Mouse (Mus musculus) MEL (cell line): ENCODE results near the gene Adamts18. TPM values are rescaled to one million over a fixed set of nuclear protein-coding genes. Genes with fewer than 3 reads are reported as not detected.
A peak's percentile ranks its signal among the peaks of the same experiment; 100 is the strongest.

ENCODE experiments used
- DNase-seq: peaks from one replicate; pipeline ENCODE4 v3.0.0; 2011; ENCODE audit warnings: low read depth, low spot score
- H3K27ac ChIP-seq: 2 replicates; pipeline ENCODE4 v1.5.1; 2012; ENCODE audit warnings: low read depth, mild to moderate bottlenecking, control low read depth, low read length, moderate library complexity; ENCODE audit not compliant: control insufficient read depth
- H3K27me3 ChIP-seq, 2 experiments: fragments of 150-350 bp in 1 of 2; sonication (generic) in 1 of 2; 2 replicates each; pipeline ENCODE4 v1.6.1; 2012; ENCODE audit warnings: low read length in 2 of 2, mild to moderate bottlenecking in 2 of 2, improper control_type of control experiment in 1 of 2, moderate library complexity in 1 of 2; ENCODE audit not compliant: insufficient read depth in 2 of 2, control insufficient read depth in 1 of 2
- H3K36me3 ChIP-seq, 2 experiments: 2 replicates each; pipeline ENCODE4 v1.6.1; 2012 to 2014; ENCODE audit warnings: low read length in 2 of 2, improper control_type of control experiment in 1 of 2, inconsistent platforms in 1 of 2, mild to moderate bottlenecking in 1 of 2; ENCODE audit not compliant: insufficient read depth in 2 of 2, control insufficient read depth in 1 of 2
- H3K4me1 ChIP-seq, 2 experiments: fragments of 150-350 bp in 1 of 2; sonication (generic) in 1 of 2; 2 replicates each; pipeline ENCODE4 v1.6.1; 2012; ENCODE audit warnings: low read length in 2 of 2, improper control_type of control experiment in 1 of 2, mild to moderate bottlenecking in 1 of 2; ENCODE audit not compliant: insufficient read depth in 2 of 2, control insufficient read depth in 1 of 2
- H3K4me3 ChIP-seq, 2 experiments: fragments of 150-350 bp in 1 of 2; sonication (generic) in 1 of 2; 2 replicates each; pipeline ENCODE4 v1.5.1; 2012; ENCODE audit warnings: low read depth in 2 of 2, low read length in 2 of 2, mild to moderate bottlenecking in 2 of 2, moderate library complexity in 2 of 2, control low read depth in 1 of 2, improper control_type of control experiment in 1 of 2; ENCODE audit not compliant: control insufficient read depth in 1 of 2, insufficient read depth in 1 of 2
- H3K79me2 ChIP-seq: 2 replicates; pipeline ENCODE4 v1.6.1; 2012; ENCODE audit warnings: mild to moderate bottlenecking, low read length, moderate library complexity; ENCODE audit not compliant: control insufficient read depth, poor library complexity, insufficient read depth
- H3K9ac ChIP-seq: 2 replicates; pipeline ENCODE4 v1.6.1; 2012; ENCODE audit warnings: low read depth, mild to moderate bottlenecking, control low read depth, low read length, moderate library complexity; ENCODE audit not compliant: control insufficient read depth, poor library complexity, severe bottlenecking
- H3K9me3 ChIP-seq: fragments of 150-350 bp; sonication (generic); replicated peaks from 2 replicates; pipeline ENCODE4 v1.6.1; 2012; ENCODE audit warnings: mild to moderate bottlenecking, low read length, improper control_type of control experiment, moderate library complexity; ENCODE audit not compliant: insufficient read depth
- BHLHE40 ChIP-seq: IDR thresholded peaks from 2 replicates; pipeline ENCODE4 v1.6.1; 2012; ENCODE audit warnings: low read depth, mild to moderate bottlenecking, inconsistent platforms, low read length, improper control_type of control experiment, borderline replicate concordance
- CHD2 ChIP-seq: IDR thresholded peaks from 2 replicates; pipeline ENCODE4 v1.6.1; 2011; ENCODE audit warnings: low read length, improper control_type of control experiment
- CTCF ChIP-seq, 3 experiments: IDR thresholded peaks in 2 of 3; conservative IDR thresholded peaks in 1 of 3; 2 replicates each; pipeline ENCODE4 v1.5.1; 2011 to 2012; ENCODE audit warnings: low read length in 3 of 3, low read depth in 2 of 3, mild to moderate bottlenecking in 2 of 3, improper control_type of control experiment in 1 of 3, inconsistent platforms in 1 of 3, mixed read lengths in 1 of 3, moderate library complexity in 1 of 3; ENCODE audit not compliant: control insufficient read depth in 1 of 3, insufficient read depth in 1 of 3, poor library complexity in 1 of 3, severe bottlenecking in 1 of 3
- E2F4 ChIP-seq: IDR thresholded peaks from 2 replicates; pipeline ENCODE4 v1.6.1; 2011; ENCODE audit warnings: low read depth, low read length, improper control_type of control experiment, borderline replicate concordance
- ELF1 ChIP-seq: IDR thresholded peaks from 2 replicates; pipeline ENCODE4 v1.6.1; 2014; ENCODE audit warnings: low read depth, mild to moderate bottlenecking, inconsistent platforms, low read length, improper control_type of control experiment, moderate library complexity
- EP300 ChIP-seq, 2 experiments: IDR thresholded peaks; 2 replicates each; pipeline ENCODE4 v1.6.1; 2011; ENCODE audit warnings: improper control_type of control experiment in 2 of 2, low read length in 2 of 2, low read depth in 1 of 2, mild to moderate bottlenecking in 1 of 2
- ETS1 ChIP-seq: IDR thresholded peaks from 2 replicates; pipeline ENCODE4 v1.6.1; 2012; ENCODE audit warnings: low read depth, mild to moderate bottlenecking, inconsistent platforms, low read length, improper control_type of control experiment, moderate library complexity
- GABPA ChIP-seq: IDR thresholded peaks from 2 replicates; pipeline ENCODE4 v1.6.1; 2012; ENCODE audit warnings: low read depth, mild to moderate bottlenecking, inconsistent platforms, low read length, improper control_type of control experiment, moderate library complexity
- HCFC1 ChIP-seq: IDR thresholded peaks from 2 replicates; pipeline ENCODE4 v1.6.1; 2012; ENCODE audit warnings: low read depth, mild to moderate bottlenecking, inconsistent platforms, low read length, improper control_type of control experiment, moderate library complexity
- JUND ChIP-seq: IDR thresholded peaks from 2 replicates; pipeline ENCODE4 v1.6.1; 2011; ENCODE audit warnings: low read depth, mild to moderate bottlenecking, improper control_type of control experiment, low read length
- KAT2A ChIP-seq: conservative IDR thresholded peaks from 2 replicates; pipeline ENCODE4 v1.6.1; 2012; ENCODE audit warnings: low read depth, low read length, improper control_type of control experiment, inconsistent platforms
- MAFK ChIP-seq: IDR thresholded peaks from 2 replicates; pipeline ENCODE4 v1.6.1; 2011; ENCODE audit warnings: low read depth, mild to moderate bottlenecking, low read length, improper control_type of control experiment, borderline replicate concordance
- MAZ ChIP-seq: IDR thresholded peaks from 2 replicates; pipeline ENCODE4 v1.6.1; 2012; ENCODE audit warnings: low read depth, mild to moderate bottlenecking, inconsistent platforms, low read length, improper control_type of control experiment
- MXI1 ChIP-seq: IDR thresholded peaks from 2 replicates; pipeline ENCODE4 v1.6.1; 2011; ENCODE audit warnings: mild to moderate bottlenecking, low read depth, low read length, improper control_type of control experiment
- MYB ChIP-seq: IDR thresholded peaks from 2 replicates; pipeline ENCODE4 v1.6.1; 2011; ENCODE audit warnings: mild to moderate bottlenecking, low read depth, low read length, improper control_type of control experiment
- MYC ChIP-seq: IDR thresholded peaks from 2 replicates; pipeline ENCODE4 v1.6.1; 2011; ENCODE audit warnings: low read depth, mild to moderate bottlenecking, low read length, improper control_type of control experiment, moderate library complexity
- NELFE ChIP-seq: IDR thresholded peaks from 2 replicates; pipeline ENCODE4 v1.6.1; 2011; ENCODE audit warnings: low read depth, low read length, improper control_type of control experiment
- NRF1 ChIP-seq: IDR thresholded peaks from 2 replicates; pipeline ENCODE4 v1.6.1; 2014; ENCODE audit warnings: low read depth, mild to moderate bottlenecking, inconsistent platforms, low read length, improper control_type of control experiment, moderate library complexity; ENCODE audit not compliant: poor library complexity, insufficient read depth, severe bottlenecking
- POLR2A ChIP-seq, 2 experiments: IDR thresholded peaks; 2 replicates each; pipeline ENCODE4 v1.6.1; 2011 to 2012; ENCODE audit warnings: low read length in 2 of 2, mild to moderate bottlenecking in 2 of 2, control low read depth in 1 of 2, improper control_type of control experiment in 1 of 2, low read depth in 1 of 2, moderate library complexity in 1 of 2; ENCODE audit not compliant: control insufficient read depth in 1 of 2, insufficient read depth in 1 of 2, poor library complexity in 1 of 2
- POLR2AphosphoS2 ChIP-seq: IDR thresholded peaks from 2 replicates; pipeline ENCODE4 v1.6.1; 2011; ENCODE audit warnings: low read length, improper control_type of control experiment
- RAD21 ChIP-seq: IDR thresholded peaks from 2 replicates; pipeline ENCODE4 v1.6.1; 2011; ENCODE audit warnings: mild to moderate bottlenecking, low read depth, low read length, improper control_type of control experiment
- SMC3 ChIP-seq: IDR thresholded peaks from 2 replicates; pipeline ENCODE4 v1.6.1; 2011; ENCODE audit warnings: low read depth, low read length, improper control_type of control experiment
- TAL1 ChIP-seq: IDR thresholded peaks from 2 replicates; pipeline ENCODE4 v1.6.1; 2012; ENCODE audit warnings: mild to moderate bottlenecking, inconsistent platforms, low read length, moderate library complexity, mixed read lengths
- TCF12 ChIP-seq: IDR thresholded peaks from 2 replicates; pipeline ENCODE4 v1.6.1; 2014; ENCODE audit warnings: low read depth, mild to moderate bottlenecking, inconsistent platforms, low read length, improper control_type of control experiment, moderate library complexity
- UBTF ChIP-seq: IDR thresholded peaks from 2 replicates; pipeline ENCODE4 v1.6.1; 2012; ENCODE audit warnings: low read depth, mild to moderate bottlenecking, inconsistent platforms, low read length, improper control_type of control experiment, moderate library complexity, borderline replicate concordance; ENCODE audit not compliant: insufficient read depth
- USF1 ChIP-seq: IDR thresholded peaks from 2 replicates; pipeline ENCODE4 v1.6.1; 2014; ENCODE audit warnings: low read depth, mild to moderate bottlenecking, inconsistent platforms, low read length, improper control_type of control experiment, moderate library complexity
- ZC3H11A ChIP-seq: IDR thresholded peaks from 2 replicates; pipeline ENCODE4 v1.6.1; 2012; ENCODE audit warnings: low read depth, mild to moderate bottlenecking, inconsistent platforms, low read length, improper control_type of control experiment
- ZKSCAN1 ChIP-seq: IDR thresholded peaks from 2 replicates; pipeline ENCODE4 v1.6.1; 2012; ENCODE audit warnings: low read depth, mild to moderate bottlenecking, inconsistent platforms, low read length, improper control_type of control experiment, moderate library complexity
- ZMIZ1 ChIP-seq: IDR thresholded peaks from 2 replicates; pipeline ENCODE4 v1.6.1; 2012; ENCODE audit warnings: low read depth, mild to moderate bottlenecking, inconsistent platforms, low read length, improper control_type of control experiment, moderate library complexity
- ZNF384 ChIP-seq: IDR thresholded peaks from 2 replicates; pipeline ENCODE4 v1.6.1; 2012; ENCODE audit warnings: low read depth, mild to moderate bottlenecking, inconsistent platforms, low read length, improper control_type of control experiment
- polyA plus RNA-seq, 2 experiments: library from polyadenylated mRNA; stranded (reverse) in 1 of 2; unstranded in 1 of 2; fragments of >175 nt in 1 of 2; fragments of >200 nt in 1 of 2; gene quantifications; 2 replicates each; pipeline versions ENCODE4 v1.2.1 to v1.2.4; 2012; ENCODE audit warnings: low replicate concordance in 2 of 2, low read depth in 1 of 2; ENCODE audit not compliant: insufficient read length in 2 of 2, insufficient read depth in 1 of 2, missing spikeins in 1 of 2
- total RNA-seq: library from RNA; depleted of rRNA; stranded (reverse); fragments of 300-350 nt; gene quantifications from 2 replicates; pipeline ENCODE4 v1.2.3, GENCODE M21; 2012

Gene Adamts18
- total and polyA plus RNA-seq, 3 experiments = not detected

- TF ChIP-seq NELFE (no peak), EP300 (IDR thresholded peaks at IDR 0.05; ENCODE audit: low read depth in 1 of 2, low read length in 2 of 2) (no peak), SMC3 (no peak), MAFK (no peak), POLR2A (IDR thresholded peaks at IDR 0.05; ENCODE audit: control insufficient read depth in 1 of 2, insufficient read depth in 1 of 2, low read depth in 1 of 2, low read length in 2 of 2, poor library complexity in 1 of 2) (no peak), MYC (no peak), ZKSCAN1 (no peak), KAT2A (no peak), ZC3H11A (no peak), CTCF (IDR thresholded peaks at IDR 0.05 in 2 of 3, conservative IDR thresholded peaks at IDR 0.05 in 1 of 3; ENCODE audit: control insufficient read depth in 1 of 3, insufficient read depth in 1 of 3, low read depth in 2 of 3, low read length in 3 of 3, poor library complexity in 1 of 3, severe bottlenecking in 1 of 3) (no peak)
- Histone ChIP-seq H3K27me3 (no peaks in the 10 kb centered on the region), H3K4me3 (no peak overlapping the region), H3K36me3 (no peaks in the 10 kb centered on the region), H3K79me2 (no peaks in the 10 kb centered on the region), H3K27ac (no peak overlapping the region), H3K4me1 (no peaks in the 10 kb centered on the region), H3K9ac (no peak overlapping the region), H3K9me3 (no peaks in the 10 kb centered on the region)
- DNase-seq = no peak
Measured at GRCm38 (mm10) chr8:113665036-113665435, 183.5 kb downstream of the Adamts18 start.

- peak; percentile 48 for DNase-seq
- no peak overlapping the region for H3K9ac ChIP-seq
- no peaks in the 10 kb centered on the region for H3K27me3 ChIP-seq
- no peaks in the 10 kb centered on the region for H3K79me2 ChIP-seq
- no peaks in the 10 kb centered on the region for H3K9me3 ChIP-seq
- no peak overlapping the region for H3K27ac ChIP-seq
- no peaks in the 10 kb centered on the region for H3K4me1 ChIP-seq
- H3K36me3 ChIP-seq = no peaks in the 10 kb centered on the region
- H3K4me3 ChIP-seq = no peak overlapping the region
- TF ChIP-seq MYC (no peak), SMC3 (peak; percentile 67), E2F4 (no peak), POLR2AphosphoS2 (no peak), ETS1 (no peak), CHD2 (no peak), POLR2A (IDR thresholded peaks at IDR 0.05; ENCODE audit: control insufficient read depth in 1 of 2, insufficient read depth in 1 of 2, low read depth in 1 of 2, low read length in 2 of 2, poor library complexity in 1 of 2) (no peak), TCF12 (no peak), JUND (no peak), CTCF (IDR thresholded peaks at IDR 0.05 in 2 of 3, conservative IDR thresholded peaks at IDR 0.05 in 1 of 3; ENCODE audit: control insufficient read depth in 1 of 3, insufficient read depth in 1 of 3, low read depth in 2 of 3, low read length in 3 of 3, poor library complexity in 1 of 3, severe bottlenecking in 1 of 3) (peak; percentile 50 to 76 (median 60)), EP300 (IDR thresholded peaks at IDR 0.05; ENCODE audit: low read depth in 1 of 2, low read length in 2 of 2) (no peak), MAZ (no peak), NRF1 (no peak), UBTF (no peak), TAL1 (no peak), ELF1 (no peak), ZKSCAN1 (no peak), HCFC1 (no peak), NELFE (no peak), ZNF384 (no peak), MXI1 (no peak), MAFK (no peak), RAD21 (peak; percentile 74), USF1 (no peak), ZC3H11A (peak; percentile 50), MYB (no peak), GABPA (no peak), ZMIZ1 (no peak), BHLHE40 (no peak), KAT2A (no peak)
Measured at GRCm38 (mm10) chr8:113664544-113664943, 184.0 kb downstream of the Adamts18 start.
